Mouse (Mus musculus): Measurements from ENCODE around the gene Mfsd11. TPM values are rescaled to one million over a fixed set of nuclear protein-coding genes. Genes with fewer than 3 reads are reported as not detected.
"Not testable (repeated sequence)": the region's sequence is repeated elsewhere in the genome, so short reads cannot be mapped to it uniquely, and the experiment has no call there.

Mfsd11 gene
- polyA plus RNA-seq, 1 experiment from 2014 or later: 43.9 TPM

DNA sequence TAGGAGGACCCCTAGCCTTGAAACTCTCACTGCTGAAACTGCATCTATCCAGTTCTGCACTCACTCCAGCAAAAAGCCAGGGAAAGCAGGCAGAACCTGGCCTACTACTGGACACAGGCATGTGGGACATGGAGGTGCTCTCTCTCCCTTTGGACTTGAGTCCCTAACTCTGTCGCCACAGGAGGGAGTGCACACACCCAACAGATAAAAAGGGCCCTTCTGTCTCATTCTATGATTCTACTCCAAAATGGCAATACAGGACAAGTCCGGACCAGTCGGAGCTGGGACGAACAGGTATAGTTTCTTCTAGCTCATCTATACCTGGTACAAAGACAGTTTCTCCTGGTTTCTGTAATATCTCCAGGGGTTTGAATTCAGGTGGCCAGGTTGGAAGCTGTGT, 11.5 kb upstream of the Mfsd11 start:
- peak overlapping the region; percentile 36; the same call in 1 of the 2 replicates for H3K9ac ChIP-seq (ENCODE audit: low read depth, low read length)
- DNase-seq (ENCODE audit: low spot score) (no peak), ATAC-seq (ENCODE audit: low read depth) (no peak)
- peak overlapping the region; percentile 60 for H3K4me2 ChIP-seq (ENCODE audit: low read depth, low read length)
- H3K27ac ChIP-seq (replicated peaks; ENCODE audit: low read depth, low read length): no peak overlapping the region
- WGBS: 72% methylated on average over 4 of the region's 4 CpGs
- no peaks in the 10 kb centered on the region for H3K9me3 ChIP-seq (ENCODE audit: control insufficient read depth, low read length)
- peak overlapping the region; percentile 74 for H3K4me3 ChIP-seq (ENCODE audit: low read depth, low read length)
- H3K4me1 ChIP-seq (ENCODE audit: control insufficient read depth, insufficient read depth, low read length): peaks cover 23% of the 10 kb centered on the region
- peaks cover 55% of the 10 kb centered on the region for H3K36me3 ChIP-seq (ENCODE audit: control insufficient read depth, insufficient read depth, low read length)
- H3K27me3 ChIP-seq (replicated peaks; ENCODE audit: control insufficient read depth, insufficient read depth, low read length): no peaks in the 10 kb centered on the region

DNA sequence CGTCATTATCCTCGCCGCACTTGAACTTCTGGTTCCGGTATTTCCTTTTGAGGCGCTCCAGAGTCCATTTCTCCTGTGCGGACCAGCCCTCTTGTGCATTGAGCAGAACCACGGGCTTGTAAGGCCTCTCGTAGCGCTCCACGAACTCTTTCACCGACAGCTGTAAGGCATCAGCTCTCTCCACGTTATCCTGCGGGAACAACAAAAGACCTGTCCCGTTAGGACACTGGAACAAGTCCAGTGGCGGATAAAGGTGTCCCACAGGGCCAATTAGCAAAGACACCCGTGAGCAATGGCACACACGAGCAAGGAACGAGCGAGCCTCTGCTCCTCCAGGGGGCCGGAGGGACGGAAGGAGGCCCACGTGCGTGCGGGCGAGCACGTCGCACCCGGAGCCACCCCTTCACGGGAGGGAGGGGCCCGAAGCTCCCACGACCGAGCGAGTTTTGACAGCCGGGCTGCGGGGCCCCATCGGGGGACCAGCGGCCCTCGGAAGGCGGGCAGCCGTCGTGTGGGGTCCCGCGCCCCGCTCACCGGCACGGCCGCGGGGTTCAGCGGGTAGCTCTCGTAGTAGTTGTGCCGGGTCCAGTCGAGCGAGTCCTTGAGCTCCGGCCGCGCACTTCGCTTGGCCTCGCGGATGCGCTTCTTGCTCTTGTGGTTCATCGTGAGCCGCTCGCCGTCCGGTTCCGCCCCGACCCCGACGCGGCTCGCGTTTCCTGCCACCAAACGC, 9.5 kb upstream of the Mfsd11 start:
- peaks cover 23% of the 10 kb centered on the region for H3K4me1 ChIP-seq (ENCODE audit: control insufficient read depth, insufficient read depth, low read length)
- H3K4me3 ChIP-seq (ENCODE audit: low read depth, low read length): peak overlapping the region; percentile 74
- H3K36me3 ChIP-seq (ENCODE audit: control insufficient read depth, insufficient read depth, low read length): peaks cover 42% of the 10 kb centered on the region
- peak overlapping the region; percentile 84 for H3K9ac ChIP-seq (ENCODE audit: low read depth, low read length)
- H3K9me3 ChIP-seq (ENCODE audit: control insufficient read depth, low read length): no peaks in the 10 kb centered on the region
- peak; percentile 68 for ATAC-seq (ENCODE audit: low read depth)
- H3K27me3 ChIP-seq (replicated peaks; ENCODE audit: control insufficient read depth, insufficient read depth, low read length): no peaks in the 10 kb centered on the region
- peak overlapping the region; percentile 97 for H3K27ac ChIP-seq (replicated peaks; ENCODE audit: low read depth, low read length)
- WGBS: under 1% methylated on average over 32 of the region's 73 CpGs
- DNase-seq (ENCODE audit: low spot score): peak; percentile 89
- peak overlapping the region; percentile 60 for H3K4me2 ChIP-seq (ENCODE audit: low read depth, low read length)

GRCm38 (mm10) chr11:116843261-116844233, 8.7 kb upstream of the Mfsd11 start, which contains the start of the genes Mettl23 and Jmjd6:
TSS of gene Mettl23 (plus strand) at chr11:116843278.
TSS of gene Jmjd6 (minus strand) at chr11:116843449.
- H3K9ac ChIP-seq (ENCODE audit: low read depth, low read length): peak within 1 kb of the TSS; percentile 84
- H3K36me3 ChIP-seq (ENCODE audit: control insufficient read depth, insufficient read depth, low read length): peaks cover 42% of the 10 kb centered on the region
- peak; percentile 99 for DNase-seq (ENCODE audit: low spot score)
- peak; percentile 97 for ATAC-seq (ENCODE audit: low read depth)
- no peaks in the 10 kb centered on the region for H3K27me3 ChIP-seq (replicated peaks; ENCODE audit: control insufficient read depth, insufficient read depth, low read length)
- WGBS: under 1% methylated on average over 50 of the region's 72 CpGs
- H3K4me2 ChIP-seq (ENCODE audit: low read depth, low read length): peak within 1 kb of the TSS; percentile 60
- H3K27ac ChIP-seq (replicated peaks; ENCODE audit: low read depth, low read length): peak within 1 kb of the TSS; percentile 97
- peak within 1 kb of the TSS; percentile 74 for H3K4me3 ChIP-seq (ENCODE audit: low read depth, low read length)
- peaks cover 23% of the 10 kb centered on the region for H3K4me1 ChIP-seq (ENCODE audit: control insufficient read depth, insufficient read depth, low read length)
- H3K9me3 ChIP-seq (ENCODE audit: control insufficient read depth, low read length): no peaks in the 10 kb centered on the region

GRCm38 (mm10) chr11:116846593-116847181, 5.6 kb upstream of the Mfsd11 start:
- Histone ChIP-seq H3K9ac (ENCODE audit: low read depth, low read length) (no peak overlapping the region), H3K27me3 (replicated peaks; ENCODE audit: control insufficient read depth, insufficient read depth, low read length) (no peaks in the 10 kb centered on the region), H3K9me3 (ENCODE audit: control insufficient read depth, low read length) (no peaks in the 10 kb centered on the region), H3K27ac (replicated peaks; ENCODE audit: low read depth, low read length) (peak overlapping the region; percentile 63), H3K4me2 (ENCODE audit: low read depth, low read length) (no peak overlapping the region), H3K4me1 (ENCODE audit: control insufficient read depth, insufficient read depth, low read length) (peaks cover 8% of the 10 kb centered on the region; the same call in 1 of the 2 replicates), H3K36me3 (ENCODE audit: control insufficient read depth, insufficient read depth, low read length) (peaks cover 45% of the 10 kb centered on the region), H3K4me3 (ENCODE audit: low read depth, low read length) (no peak overlapping the region)
- 79% methylated on average over 4 of the region's 4 CpGs for WGBS
- no peak for DNase-seq (ENCODE audit: low spot score)
- no peak for ATAC-seq (ENCODE audit: low read depth)

GRCm38 (mm10) chr11:116847187-116848085, 4.8 kb upstream of the Mfsd11 start:
- no peak overlapping the region for H3K4me3 ChIP-seq (ENCODE audit: low read depth, low read length)
- no peak overlapping the region for H3K27ac ChIP-seq (replicated peaks; ENCODE audit: low read depth, low read length)

DNA sequence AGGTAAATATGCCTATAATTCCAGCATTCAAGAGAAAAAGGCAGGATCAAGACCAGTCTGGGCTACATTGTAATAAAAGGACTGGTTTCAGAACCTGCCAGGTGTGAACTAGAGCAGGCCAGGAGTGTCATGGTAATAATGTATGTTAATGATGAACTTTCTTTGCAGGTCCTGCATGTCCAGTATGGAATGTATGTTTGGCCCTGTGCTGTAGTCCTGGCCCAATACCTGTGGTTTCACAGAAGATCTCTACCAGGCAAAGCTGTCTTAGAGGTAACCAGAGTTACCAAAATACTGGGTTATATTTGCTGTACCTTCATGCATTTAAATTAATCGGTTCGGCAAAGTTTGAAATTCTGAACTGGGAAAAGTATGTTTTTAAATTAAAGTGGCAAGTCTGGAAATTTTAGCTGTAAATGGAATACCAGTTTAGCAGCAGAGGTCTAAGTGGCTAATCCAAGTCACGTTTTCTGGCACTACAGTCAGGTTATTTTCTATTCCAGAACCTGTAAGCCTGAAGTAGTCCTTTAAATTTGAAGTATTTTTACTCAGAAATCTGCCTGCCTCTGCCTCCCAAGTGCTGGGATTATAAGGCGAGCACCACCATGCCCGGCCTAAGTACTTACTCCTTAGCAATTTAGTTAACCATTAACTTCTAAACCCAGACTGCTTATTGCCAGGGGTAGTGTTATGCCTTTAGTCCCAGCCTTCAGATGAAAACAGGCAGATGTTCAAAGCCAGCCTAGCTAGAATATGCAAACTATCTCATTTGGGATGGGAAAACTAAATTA, 4.0 kb upstream of the Mfsd11 start:
- Histone ChIP-seq H3K9me3 (ENCODE audit: control insufficient read depth, low read length) (no peaks in the 10 kb centered on the region), H3K27ac (replicated peaks; ENCODE audit: low read depth, low read length) (no peak overlapping the region), H3K4me1 (ENCODE audit: control insufficient read depth, insufficient read depth, low read length) (0 out of 2 replicates have a peak, but pooled peaks cover 7% of the 10 kb centered on the region), H3K9ac (ENCODE audit: low read depth, low read length) (no peak overlapping the region), H3K4me2 (ENCODE audit: low read depth, low read length) (no peak overlapping the region), H3K4me3 (ENCODE audit: low read depth, low read length) (no peak overlapping the region), H3K27me3 (replicated peaks; ENCODE audit: control insufficient read depth, insufficient read depth, low read length) (no peaks in the 10 kb centered on the region), H3K36me3 (ENCODE audit: control insufficient read depth, insufficient read depth, low read length) (peaks cover 45% of the 10 kb centered on the region)
- ATAC-seq (ENCODE audit: low read depth) (no peak), DNase-seq (ENCODE audit: low spot score) (no peak)
- WGBS: 74% methylated on average over 5 of the region's 5 CpGs

More at GRCm38 (mm10) chr11:116847187-116848085, 4.8 kb upstream of the Mfsd11 start:
- DNase-seq (ENCODE audit: low spot score): no peak
- Histone ChIP-seq H3K9me3 (ENCODE audit: control insufficient read depth, low read length) (no peaks in the 10 kb centered on the region), H3K9ac (ENCODE audit: low read depth, low read length) (no peak overlapping the region), H3K4me1 (ENCODE audit: control insufficient read depth, insufficient read depth, low read length) (0 out of 2 replicates have a peak, but pooled peaks cover 7% of the 10 kb centered on the region), H3K36me3 (ENCODE audit: control insufficient read depth, insufficient read depth, low read length) (peaks cover 45% of the 10 kb centered on the region), H3K4me2 (ENCODE audit: low read depth, low read length) (no peak overlapping the region), H3K27me3 (replicated peaks; ENCODE audit: control insufficient read depth, insufficient read depth, low read length) (no peaks in the 10 kb centered on the region)
- 82% methylated on average over 3 of the region's 3 CpGs for WGBS
- ATAC-seq (ENCODE audit: low read depth): no peak

GRCm38 (mm10) chr11:116848877-116849178, 3.4 kb upstream of the Mfsd11 start:
- ATAC-seq (ENCODE audit: low read depth); H3K4me2 ChIP-seq (ENCODE audit: low read depth, low read length); H3K4me1 ChIP-seq (ENCODE audit: control insufficient read depth, insufficient read depth, low read length); H3K27me3 ChIP-seq (replicated peaks; ENCODE audit: control insufficient read depth, insufficient read depth, low read length); H3K27ac ChIP-seq (replicated peaks; ENCODE audit: low read depth, low read length); DNase-seq (ENCODE audit: low spot score); H3K4me3 ChIP-seq (ENCODE audit: low read depth, low read length); H3K9ac ChIP-seq (ENCODE audit: low read depth, low read length); H3K9me3 ChIP-seq (ENCODE audit: control insufficient read depth, low read length): not testable (repeated sequence)
- H3K36me3 ChIP-seq (ENCODE audit: control insufficient read depth, insufficient read depth, low read length): peaks cover 45% of the 10 kb centered on the region
- 69% methylated on average over 2 of the region's 2 CpGs for WGBS
